Mouse (Mus musculus): ENCODE results near the gene Cyp26c1.

Cyp26c1 gene

GRCm38 (mm10) chr19:37685281-37685680 lies at the start of gene Cyp26c1:
Cyp26c1 (plus strand) TSS chr19:37685581.
- no peak for DNase-seq

- DNase-seq = no peak
Observed at GRCm38 (mm10) chr19:37647994-37648393, 37.4 kb upstream of the Cyp26c1 start.

- DNase-seq = no peak
Observed at GRCm38 (mm10) chr19:37650526-37650925, 34.9 kb upstream of the Cyp26c1 start.

- no peak for DNase-seq
Observed at GRCm38 (mm10) chr19:37654012-37654411, 31.4 kb upstream of the Cyp26c1 start.

- no peak for DNase-seq
Observed at GRCm38 (mm10) chr19:37656441-37656840, 28.9 kb upstream of the Cyp26c1 start.

- no peak for DNase-seq
Observed at GRCm38 (mm10) chr19:37665256-37665655, 20.1 kb upstream of the Cyp26c1 start.

- DNase-seq = no peak
Observed at GRCm38 (mm10) chr19:37667855-37668594, 17.4 kb upstream of the Cyp26c1 start.

GRCm38 (mm10) chr19:37668657-37669056 lies 16.7 kb upstream of the Cyp26c1 start:
- DNase-seq = no peak

GRCm38 (mm10) chr19:37669486-37669885 lies 15.9 kb upstream of the Cyp26c1 start:
- DNase-seq = no peak

GRCm38 (mm10) chr19:37673393-37673792 lies 12.0 kb upstream of the Cyp26c1 start:
- DNase-seq = no peak

- DNase-seq = no peak
Observed at GRCm38 (mm10) chr19:37686347-37686746, 966 bp downstream of the Cyp26c1 start.

GRCm38 (mm10) chr19:37686941-37687850 lies 1.8 kb downstream of the Cyp26c1 start:
- no peak for DNase-seq

- no peak for DNase-seq
Observed at GRCm38 (mm10) chr19:37689478-37689877, 4.1 kb downstream of the Cyp26c1 start.

- no peak for DNase-seq
Observed at GRCm38 (mm10) chr19:37690716-37691115, 5.3 kb downstream of the Cyp26c1 start.

GRCm38 (mm10) chr19:37692879-37693278 lies 7.5 kb downstream of the Cyp26c1 start:
- DNase-seq = no peak

GRCm38 (mm10) chr19:37695146-37695545 lies 9.8 kb downstream of the Cyp26c1 start:
- no peak for DNase-seq

- no peak for DNase-seq
Observed at GRCm38 (mm10) chr19:37695762-37696602, 10.6 kb downstream of the Cyp26c1 start.

- DNase-seq = no peak
Observed at GRCm38 (mm10) chr19:37696603-37697334, 11.4 kb downstream of the Cyp26c1 start.

GRCm38 (mm10) chr19:37697335-37697636 lies 11.9 kb downstream of the Cyp26c1 start:
- no peak for DNase-seq

- DNase-seq = no peak
Observed at GRCm38 (mm10) chr19:37697651-37698272, 12.4 kb downstream of the Cyp26c1 start, which contains the start of gene Cyp26a1. Cyp26a1 (plus strand) TSS chr19:37697798.

GRCm38 (mm10) chr19:37698273-37699160 lies 13.1 kb downstream of the Cyp26c1 start:
- DNase-seq = no peak
